ENCODE assay signal across 12 mouse cellular contexts in the genomic region with DNA sequence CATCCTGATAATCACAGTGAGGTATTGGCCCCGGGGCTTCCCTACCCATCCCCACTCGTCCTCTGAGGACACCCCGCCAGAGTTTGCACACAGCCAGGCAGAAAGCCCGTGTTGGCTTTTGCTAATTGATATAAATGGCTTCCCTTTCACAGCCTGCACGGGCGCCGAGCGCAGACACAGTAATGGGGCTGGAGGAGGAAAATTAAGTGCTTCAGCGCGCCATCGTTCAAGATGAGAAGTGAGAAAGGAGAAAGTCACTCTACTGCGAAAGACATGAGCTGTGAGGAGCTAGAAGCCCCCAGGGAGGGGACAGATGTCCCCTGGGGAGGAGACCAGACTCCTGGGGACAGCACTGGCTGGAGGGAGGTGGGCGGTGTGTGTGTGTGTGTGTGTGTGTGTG.
DNase-seq lines count a peak whose midpoint lies in the region; ATAC-seq lines count a peak whose summit lies in the region.
"Had no signal": no experiment of that assay in that cellular context is flagged by ENCODE, and none has a peak within 500 bp of the region (broad histone marks: within the 10 kb centered on the region; RNA-seq: fewer than 3 reads in every experiment).

No protein-coding gene starts in this region.

- no peak for DNase-seq in kidney, adult 18-20 months
- DNase-seq in spleen, adult 12 weeks (ENCODE audit: low spot score), result peak; percentile 30
- DNase-seq in layer of hippocampus, postnatal 36 days, result no peak
- DNase-seq in adrenal gland, adult 18-20 months (ENCODE audit: low spot score in 2 of 2), result no peak
- DNase-seq: adrenal gland, postnatal 36 days; cerebellum, adult 9-10 months; lung, postnatal 14 days had no signal

- WGBS in kidney, embryonic 16.5 days, result 24% methylated on average over 13 of the region's 13 CpGs
- WGBS in forebrain, embryonic 15.5 days, result 29% methylated on average over 13 of the region's 13 CpGs
- 54% methylated on average over 13 of the region's 13 CpGs for WGBS in midbrain, embryonic 13.5 days
- WGBS in heart, embryonic 12.5 days, result 71% methylated on average over 13 of the region's 13 CpGs

- ATAC-seq in kidney, embryonic 16.5 days (ENCODE audit: low FRiP score, low TSS enrichment), result no peak
- ATAC-seq in forebrain, embryonic 15.5 days (replicated peaks), result 0 out of 2 replicates have a peak, but pooled peaks have one; percentile 41
- no peak for ATAC-seq in midbrain, embryonic 13.5 days
- no peak for ATAC-seq in heart, embryonic 12.5 days (ENCODE audit: insufficient number of reproducible peaks, low FRiP score)
- ATAC-seq: Patski had no signal

- peak overlapping the region; percentile 12; the same call in 1 of the 2 replicates for H3K9ac ChIP-seq in kidney, embryonic 16.5 days (replicated peaks; ENCODE audit: low read length)
- H3K9ac ChIP-seq in forebrain, embryonic 15.5 days (replicated peaks), result no peak overlapping the region
- no peak overlapping the region for H3K9ac ChIP-seq in midbrain, embryonic 13.5 days (replicated peaks)
- H3K9ac ChIP-seq in heart, embryonic 12.5 days, result no peak overlapping the region

- H3K4me3 ChIP-seq in kidney, embryonic 16.5 days (ENCODE audit: low read length), result no peak overlapping the region
- no peak overlapping the region for H3K4me3 ChIP-seq in forebrain, embryonic 15.5 days
- no peak overlapping the region for H3K4me3 ChIP-seq in midbrain, embryonic 13.5 days (replicated peaks)
- no peak overlapping the region for H3K4me3 ChIP-seq in heart, embryonic 12.5 days

- H3K9me3 ChIP-seq in kidney, embryonic 16.5 days (ENCODE audit: low read length), result no peaks in the 10 kb centered on the region
- no peaks in the 10 kb centered on the region for H3K9me3 ChIP-seq in forebrain, embryonic 15.5 days
- no peaks in the 10 kb centered on the region for H3K9me3 ChIP-seq in midbrain, embryonic 13.5 days
- 0 out of 2 replicates have a peak, but pooled peaks cover 3% of the 10 kb centered on the region for H3K9me3 ChIP-seq in heart, embryonic 12.5 days (replicated peaks)

- H3K4me2 ChIP-seq in kidney, embryonic 16.5 days (replicated peaks; ENCODE audit: low read depth, low read length), result 0 out of 2 replicates have a peak overlapping the region, but pooled peaks have one; percentile 20
- H3K4me2 ChIP-seq in forebrain, embryonic 15.5 days (replicated peaks), result no peak overlapping the region
- no peak overlapping the region for H3K4me2 ChIP-seq in midbrain, embryonic 13.5 days (replicated peaks)
- H3K4me2 ChIP-seq in heart, embryonic 12.5 days, result no peak overlapping the region

- peaks cover 27% of the 10 kb centered on the region for H3K4me1 ChIP-seq in kidney, embryonic 16.5 days (ENCODE audit: insufficient read depth, low read length)
- H3K4me1 ChIP-seq in forebrain, embryonic 15.5 days, result peaks cover 8% of the 10 kb centered on the region; the same call in 1 of the 2 replicates
- peaks cover 27% of the 10 kb centered on the region for H3K4me1 ChIP-seq in midbrain, embryonic 13.5 days (replicated peaks)
- peaks cover 36% of the 10 kb centered on the region for H3K4me1 ChIP-seq in heart, embryonic 12.5 days (replicated peaks)

- peaks cover 5% of the 10 kb centered on the region; the same call in 1 of the 2 replicates for H3K27me3 ChIP-seq in kidney, embryonic 16.5 days (ENCODE audit: insufficient read depth, low read length)
- H3K27me3 ChIP-seq in forebrain, embryonic 15.5 days, result peaks cover 4% of the 10 kb centered on the region; the same call in 1 of the 2 replicates
- H3K27me3 ChIP-seq in midbrain, embryonic 13.5 days, result peaks cover 7% of the 10 kb centered on the region; the same call in 1 of the 2 replicates
- H3K27me3 ChIP-seq in heart, embryonic 12.5 days (replicated peaks), result no peaks in the 10 kb centered on the region
- H3K27me3 ChIP-seq: Patski had no signal

- no peak overlapping the region for H3K27ac ChIP-seq in kidney, embryonic 16.5 days (ENCODE audit: low read length)
- no peak overlapping the region for H3K27ac ChIP-seq in forebrain, embryonic 15.5 days (replicated peaks)
- H3K27ac ChIP-seq in midbrain, embryonic 13.5 days, result peak overlapping the region; percentile 56
- H3K27ac ChIP-seq in heart, embryonic 12.5 days (ENCODE audit: poor library complexity, severe bottlenecking), result no peak overlapping the region

- H3K36me3 ChIP-seq in kidney, embryonic 16.5 days (ENCODE audit: insufficient read depth, low read length), result no peaks in the 10 kb centered on the region
- no peaks in the 10 kb centered on the region for H3K36me3 ChIP-seq in forebrain, embryonic 15.5 days
- no peaks in the 10 kb centered on the region for H3K36me3 ChIP-seq in midbrain, embryonic 13.5 days
- no peaks in the 10 kb centered on the region for H3K36me3 ChIP-seq in heart, embryonic 12.5 days
